Mouse (Mus musculus): Measurements from ENCODE around the gene Pbx2. TPM values are rescaled to one million over a fixed set of nuclear protein-coding genes. Genes with fewer than 3 reads are reported as not detected.

Gene Pbx2
- polyA plus RNA-seq (2017; shearing (Covaris generic)), result 10 to 100 TPM; 16.3 to 23.4 TPM

DNA sequence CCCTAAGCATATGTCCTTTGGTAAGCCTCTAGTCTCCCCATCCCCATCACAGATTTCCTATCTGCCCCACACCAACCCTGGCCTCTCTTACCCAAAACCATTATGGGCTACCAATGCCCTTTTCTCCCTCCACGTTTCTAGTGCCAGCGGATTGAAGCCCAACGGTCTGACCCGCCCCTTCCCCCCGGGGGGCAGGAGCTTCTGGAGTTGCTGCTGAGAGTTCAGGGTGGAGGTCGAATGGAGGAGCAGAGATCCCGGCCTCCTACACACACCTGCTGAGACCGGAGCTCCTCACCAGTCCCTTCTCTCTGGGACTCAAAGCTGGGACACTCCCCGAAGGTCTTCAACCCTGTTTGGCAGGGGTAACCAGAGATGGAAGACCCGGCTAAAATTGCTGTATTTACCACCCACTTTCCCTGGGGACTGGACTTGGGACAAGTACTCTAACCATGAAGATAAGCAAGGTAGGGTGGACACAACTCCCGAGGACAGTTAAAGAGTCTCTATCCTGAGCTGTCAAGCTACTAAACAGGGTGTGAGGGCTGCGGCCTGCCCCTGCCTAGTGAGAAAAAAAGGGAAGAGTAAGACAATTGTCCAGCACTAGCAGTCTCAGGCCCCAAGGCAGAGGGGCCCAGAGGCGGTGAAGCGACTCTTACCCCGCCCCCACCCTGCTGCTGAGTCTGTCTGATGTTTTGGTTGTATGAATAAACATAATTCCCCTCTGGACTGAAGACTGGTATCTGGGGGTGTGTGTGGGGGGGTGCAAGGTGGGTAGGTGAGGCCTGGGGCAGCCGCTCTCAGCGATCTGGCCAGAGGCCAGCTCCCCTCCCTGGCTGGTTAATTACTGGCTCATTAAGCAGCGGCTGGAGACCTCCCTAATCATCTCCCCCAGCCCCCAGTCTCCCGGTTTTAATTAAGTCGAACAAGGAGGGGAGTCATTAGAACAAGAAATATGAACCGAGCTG, at the start of gene Pbx2:
TSS of gene Pbx2 (plus strand) at position 238 of the 965 bp plus-strand sequence.

DNA sequence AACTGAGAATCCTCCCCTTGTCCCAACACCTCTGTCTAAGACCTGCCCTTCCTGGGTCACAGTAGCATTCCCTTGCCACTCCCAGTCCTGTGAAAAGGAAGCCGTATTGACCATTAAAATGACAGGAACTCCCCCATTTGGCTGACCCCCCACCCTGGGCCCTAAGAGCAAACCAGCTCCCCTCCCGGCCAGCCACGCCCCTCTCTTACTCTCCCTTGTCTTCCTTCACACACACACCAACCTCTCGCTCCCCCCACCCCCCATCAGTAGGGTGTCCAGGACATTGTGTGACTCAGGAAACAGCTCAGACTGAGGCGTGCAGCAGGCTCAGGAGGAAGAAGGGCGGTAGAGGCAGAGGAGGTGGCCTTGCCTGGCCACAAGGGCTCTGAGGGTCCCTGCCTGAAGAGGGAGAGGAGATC, 27.1 kb upstream of the Pbx2 start, which contains the start of gene Notch4:
TSS of gene Notch4 (plus strand) at position 266 of the 419 bp plus-strand sequence.

DNA sequence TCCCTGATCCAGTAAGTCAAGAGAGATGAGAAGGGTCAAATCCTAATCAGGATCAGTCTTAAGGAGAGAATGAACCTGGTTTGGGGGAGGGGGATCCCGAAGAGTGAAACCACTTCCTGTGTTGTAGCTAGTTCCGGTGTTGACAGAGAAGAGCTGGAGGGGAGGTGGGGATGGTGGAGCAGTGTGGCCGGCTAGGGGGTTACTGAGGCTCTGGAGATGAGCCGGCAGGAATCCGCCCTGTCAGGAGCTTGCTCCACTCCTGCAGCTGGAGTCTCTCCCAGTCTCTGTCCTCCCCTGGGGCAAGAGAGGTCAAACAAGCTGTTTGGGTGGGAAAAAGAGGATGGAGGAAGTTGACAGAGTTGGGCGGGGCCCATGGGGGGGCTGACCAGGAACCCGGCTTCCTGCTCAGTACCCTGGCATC, 1.4 kb upstream of the Pbx2 start, which contains the start of gene Gpsm3:
TSS of gene Gpsm3 (plus strand) at position 126 of the 421 bp plus-strand sequence.

DNA sequence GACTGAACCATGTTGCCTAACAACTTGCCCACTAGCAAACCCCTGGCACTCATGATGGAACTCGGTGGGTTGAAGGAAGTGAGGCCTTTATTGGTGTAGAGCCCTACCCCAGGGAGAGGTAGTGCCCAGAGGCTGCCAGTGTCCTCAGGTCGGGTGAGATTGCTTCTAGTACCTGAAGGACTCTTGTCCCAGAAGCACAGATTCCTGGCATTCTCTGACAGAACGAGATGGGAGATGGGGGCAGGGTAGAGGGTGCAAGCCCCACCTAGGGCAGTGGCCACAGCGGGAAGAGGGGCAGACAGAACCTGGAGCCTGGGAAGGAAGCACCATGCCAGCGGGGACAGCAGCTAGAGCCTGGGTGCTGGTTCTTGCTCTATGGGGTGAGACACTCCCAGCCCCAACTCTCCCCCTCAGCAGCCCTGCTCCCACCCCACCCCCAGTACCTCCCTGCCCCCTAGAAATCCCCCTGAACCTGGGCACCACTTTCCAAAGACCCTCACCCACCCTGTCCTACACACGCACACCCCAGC, 6.6 kb downstream of the Pbx2 start, which contains the start of gene Ager:
TSS of gene Ager (plus strand) at position 297 of the 530 bp plus-strand sequence.

DNA sequence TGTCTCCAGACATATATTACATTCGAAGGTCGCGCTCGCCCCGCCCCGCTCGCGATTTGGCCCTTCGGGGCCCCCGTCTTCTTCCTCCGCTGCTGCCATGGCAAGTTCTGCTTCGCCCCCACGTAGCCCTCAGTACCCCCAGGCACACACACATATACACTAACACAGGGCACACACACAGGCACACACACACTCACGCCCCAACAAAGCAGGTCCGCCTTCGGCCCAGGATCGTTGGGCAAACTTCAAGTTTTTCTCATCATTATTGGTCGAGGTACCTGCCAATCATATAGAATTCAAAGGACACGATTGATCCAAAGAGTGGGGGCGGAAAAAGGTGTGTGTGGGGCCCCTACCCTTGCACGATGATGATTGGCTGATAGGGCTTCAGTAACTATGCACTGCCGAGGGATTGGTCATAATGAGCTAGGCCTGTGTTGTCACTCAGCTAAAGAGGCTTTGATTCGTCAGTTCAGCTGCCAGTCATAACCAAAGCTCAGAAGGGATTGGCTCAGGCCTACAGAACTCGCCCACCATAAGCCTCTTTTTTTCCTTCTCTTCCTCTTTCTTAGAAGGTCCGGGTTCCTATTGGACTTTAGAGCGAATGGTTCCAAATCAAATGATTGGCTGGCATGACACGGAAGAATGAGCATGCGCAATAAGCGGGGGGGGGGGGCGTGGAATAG, 12.5 kb downstream of the Pbx2 start, which contains the start of gene Rnf5:
TSS of gene Rnf5 (minus strand) at position 316 of the 686 bp plus-strand sequence.

DNA sequence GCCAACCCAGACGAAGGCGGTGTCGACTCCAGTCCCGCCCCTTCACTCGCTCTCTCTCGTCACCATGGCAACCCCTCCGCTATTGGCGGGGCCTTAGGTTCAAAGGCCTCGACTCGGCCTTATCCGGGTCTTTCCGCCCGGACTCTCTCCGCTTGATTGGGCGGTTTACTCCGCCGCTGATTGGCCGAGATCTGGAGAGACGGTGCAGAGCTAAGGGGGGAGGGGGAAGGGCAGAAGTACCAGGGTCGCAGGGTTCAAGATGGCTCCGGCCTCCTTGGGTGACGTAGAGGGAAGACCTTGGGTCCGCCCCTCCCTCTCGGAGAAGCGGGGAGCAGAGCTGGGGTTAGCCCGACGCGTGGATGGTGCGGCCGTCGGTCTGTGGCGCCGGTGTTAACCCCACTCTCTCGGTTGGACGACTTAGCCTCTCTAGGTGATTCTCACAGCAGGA, 13.0 kb downstream of the Pbx2 start, which contains the start of gene Agpat1:
TSS of gene Agpat1 (plus strand) at position 202 of the 448 bp plus-strand sequence.

DNA sequence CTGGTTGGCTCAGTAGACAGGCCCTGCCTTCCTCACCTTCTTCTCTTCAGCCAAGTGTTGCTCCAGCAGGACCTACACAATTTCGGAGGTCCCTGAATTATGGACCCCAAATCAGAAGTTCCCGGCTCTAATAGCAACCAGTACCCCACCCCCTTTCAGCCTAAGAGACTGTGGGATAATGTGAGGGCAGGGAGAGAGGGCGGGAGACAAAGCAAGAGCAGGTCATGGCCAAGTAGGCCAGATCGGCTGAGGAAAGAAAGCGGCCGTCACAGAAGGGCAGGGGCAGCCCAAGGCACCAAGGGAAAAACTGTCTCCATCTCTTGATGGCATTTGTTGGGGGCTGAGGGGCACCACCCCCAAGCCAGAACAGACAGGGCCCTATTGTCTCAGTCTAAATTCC, 24.8 kb downstream of the Pbx2 start, which contains the start of gene Egfl8:
TSS of gene Egfl8 (minus strand) at position 101 of the 400 bp plus-strand sequence.

DNA sequence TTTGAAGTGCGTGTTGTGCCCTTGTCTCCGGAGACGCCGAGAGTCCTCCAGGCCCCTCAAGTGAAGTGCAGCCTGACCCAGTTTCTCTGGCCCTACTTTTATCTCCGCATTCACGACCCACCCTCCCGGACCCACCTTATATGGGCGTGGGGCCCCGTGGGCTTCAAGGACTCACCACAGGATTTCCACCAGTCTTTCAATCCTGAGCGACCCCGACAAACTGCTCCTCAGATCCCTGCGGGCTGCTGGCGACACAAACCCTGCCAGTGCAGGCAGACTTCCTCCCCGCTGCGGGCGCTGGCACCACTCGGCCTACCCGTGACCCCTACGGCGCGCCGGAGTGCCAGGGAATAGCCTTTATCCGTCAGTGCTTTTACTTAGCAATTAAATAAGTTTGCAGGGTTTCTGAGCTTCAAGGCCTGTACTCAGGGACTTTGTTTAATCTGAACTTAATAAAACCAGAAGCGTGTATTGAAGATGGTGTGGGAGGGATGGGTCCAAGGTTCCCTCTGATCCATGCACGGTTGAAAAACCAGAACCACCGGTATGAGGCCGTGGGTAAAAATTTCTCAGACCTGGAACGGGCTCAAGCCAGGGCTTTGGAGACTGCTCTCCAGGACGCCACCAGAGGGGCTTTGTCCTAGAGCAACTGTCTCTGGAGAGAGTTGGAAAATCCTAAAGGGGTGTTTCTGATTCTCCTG, 37.0 kb downstream of the Pbx2 start, which contains the start of gene Ppt2:
TSS of gene Ppt2 (minus strand) at position 568 of the 701 bp plus-strand sequence.

DNA sequence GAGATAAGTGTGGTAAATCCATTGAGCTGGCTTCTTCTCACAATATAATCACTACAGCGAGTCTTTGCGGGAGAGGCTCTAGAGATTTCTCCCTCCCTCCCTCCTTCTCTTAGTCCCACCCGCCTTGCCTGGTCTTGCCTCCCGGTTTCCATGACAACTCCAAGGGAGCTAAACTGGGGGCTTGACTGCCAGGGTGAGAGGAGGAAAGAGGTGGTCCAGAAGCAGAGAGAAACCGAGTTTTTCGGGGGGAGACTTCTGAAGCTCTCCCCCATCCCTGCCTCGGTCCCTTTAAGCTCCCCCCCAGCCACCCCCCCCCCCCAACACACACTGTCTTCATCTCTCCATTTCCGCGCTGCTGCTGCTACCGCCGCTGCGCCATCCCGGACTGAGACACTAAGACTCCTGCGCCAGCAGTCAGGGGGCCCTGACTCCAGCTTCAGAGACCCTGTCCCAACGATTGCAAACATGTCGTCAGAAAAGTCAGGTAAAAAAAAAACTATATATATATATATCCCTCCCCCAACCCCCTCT, 38.2 kb downstream of the Pbx2 start, which contains the start of gene Prrt1:
TSS of gene Prrt1 (plus strand) at position 313 of the 531 bp plus-strand sequence.

DNA sequence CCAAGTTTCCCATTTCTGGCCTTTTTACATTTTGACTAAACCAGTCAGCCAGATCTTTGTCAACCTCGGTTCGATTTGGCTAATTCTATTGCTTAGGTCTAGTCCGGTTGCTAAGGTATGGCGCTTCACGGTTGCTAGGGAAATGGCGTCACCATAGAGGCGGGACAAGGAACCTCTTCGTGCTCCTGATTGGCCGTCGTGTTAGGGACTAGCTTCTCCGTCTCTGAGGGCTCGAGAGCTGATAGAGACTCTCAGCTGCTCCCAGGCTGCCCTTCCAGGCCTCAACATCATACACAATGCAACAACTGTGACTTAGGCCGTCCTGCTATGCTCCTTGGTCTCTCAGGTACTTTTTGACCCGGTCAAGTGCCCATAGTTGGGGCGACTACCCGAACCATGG, 53.5 kb downstream of the Pbx2 start, which contains the start of gene Fkbpl:
TSS of gene Fkbpl (plus strand) at position 157 of the 400 bp plus-strand sequence.

Other genes starting within 250 kb of the Pbx2 start
- gene Btnl2, start 236.4 kb upstream of the Pbx2 start, polyA plus RNA-seq (2017; shearing (Covaris generic)), result under 1 TPM in 1 of 2 experiments, not detected in 1; 0.32 TPM
- gene Btnl1, start 214.1 kb upstream of the Pbx2 start, polyA plus RNA-seq (2017; shearing (Covaris generic)), result not detected
- under 1 TPM in 1 of 2 experiments, not detected in 1; 0.29 TPM for gene BC051142, start 192.4 kb upstream of the Pbx2 start, polyA plus RNA-seq (2017; shearing (Covaris generic))
- gene Btnl4, start 113.9 kb upstream of the Pbx2 start, polyA plus RNA-seq (2017; shearing (Covaris generic)), result under 1 TPM; 0.52 to 0.63 TPM
- gene Btnl6, start 73.9 kb upstream of the Pbx2 start, polyA plus RNA-seq (2017; shearing (Covaris generic)), result 1 to 10 TPM in 1 of 2 experiments, not detected in 1; 1.0 TPM
- 1 to 10 TPM in 1 of 2 experiments, under 1 TPM in 1; 0.19 to 1.1 TPM for gene Notch4, start 27.0 kb upstream of the Pbx2 start, polyA plus RNA-seq (2017; shearing (Covaris generic))
- 100 to 1,000 TPM; 254 to 344 TPM for gene Gpsm3, start 1.5 kb upstream of the Pbx2 start, polyA plus RNA-seq (2017; shearing (Covaris generic))
- 1 to 10 TPM; 1.6 to 2.9 TPM for gene Ager, start 6.6 kb downstream of the Pbx2 start, polyA plus RNA-seq (2017; shearing (Covaris generic))
- gene Rnf5, start 12.4 kb downstream of the Pbx2 start, polyA plus RNA-seq (2017; shearing (Covaris generic)), result 10 to 100 TPM; 80.3 to 84.2 TPM
- 10 to 100 TPM; 17.4 to 28.1 TPM for gene Agpat1, start 13.0 kb downstream of the Pbx2 start, polyA plus RNA-seq (2017; shearing (Covaris generic))
- gene Egfl8, start 24.7 kb downstream of the Pbx2 start, polyA plus RNA-seq (2017; shearing (Covaris generic)), result 1 to 10 TPM in 1 of 2 experiments, under 1 TPM in 1; 0.29 to 2.0 TPM
- 10 to 100 TPM; 16.0 to 19.4 TPM for gene Ppt2, start 37.2 kb downstream of the Pbx2 start, polyA plus RNA-seq (2017; shearing (Covaris generic))
- 1 to 10 TPM; 1.4 to 1.6 TPM for gene Prrt1, start 38.3 kb downstream of the Pbx2 start, polyA plus RNA-seq (2017; shearing (Covaris generic))
- gene Fkbpl, start 53.5 kb downstream of the Pbx2 start, polyA plus RNA-seq (2017; shearing (Covaris generic)), result 1 to 10 TPM; 3.3 to 6.0 TPM
- 10 to 100 TPM; 46.6 to 60.7 TPM for gene Atf6b, start 55.9 kb downstream of the Pbx2 start, polyA plus RNA-seq (2017; shearing (Covaris generic))
- under 1 TPM in 1 of 2 experiments, not detected in 1; 0.07 TPM for gene Tnxb, start 79.3 kb downstream of the Pbx2 start, polyA plus RNA-seq (2017; shearing (Covaris generic))
- gene C4b, start 152.6 kb downstream of the Pbx2 start, polyA plus RNA-seq (2017; shearing (Covaris generic)), result 1 to 10 TPM in 1 of 2 experiments, not detected in 1; 3.0 TPM
- gene Cyp21a1, start 213.3 kb downstream of the Pbx2 start, polyA plus RNA-seq (2017; shearing (Covaris generic)), result not detected
- gene Stk19, start 245.7 kb downstream of the Pbx2 start, polyA plus RNA-seq (2017; shearing (Covaris generic)), result 10 to 100 TPM; 37.4 to 47.4 TPM
- gene Dxo, start 245.8 kb downstream of the Pbx2 start, polyA plus RNA-seq (2017; shearing (Covaris generic)), result 10 to 100 TPM; 47.0 to 49.6 TPM